Mouse (Mus musculus) limb, embryonic 13.5 days (tissue): ENCODE results near the gene Arih2. TPM values are rescaled to one million over a fixed set of nuclear protein-coding genes. Genes with fewer than 3 reads are reported as not detected.

Source experiments
- ATAC-seq: fragments of 200-750 bp; cut with Nextera tagmentation; 2 replicates; pipeline ENCODE4 v1.8.0; 2017; ENCODE audit warnings: low read depth, moderate number of reproducible peaks, moderate TSS enrichment; ENCODE audit not compliant: low FRiP score
- H3K27ac ChIP-seq: fragments of 300-500 bp; sonication (generic); 2 replicates; pipeline ENCODE4 v1.5.1; 2015; ENCODE audit warnings: inconsistent platforms, mild to moderate bottlenecking, moderate library complexity
- H3K27me3 ChIP-seq: fragments of 300-500 bp; sonication (generic); 2 replicates; pipeline ENCODE4 v1.6.1; 2015; ENCODE audit warnings: mild to moderate bottlenecking, inconsistent platforms
- H3K36me3 ChIP-seq: fragments of 300-500 bp; sonication (generic); 2 replicates; pipeline ENCODE4 v1.6.1; 2015; ENCODE audit warnings: inconsistent platforms, mild to moderate bottlenecking, moderate library complexity
- H3K4me1 ChIP-seq: fragments of 300-500 bp; sonication (generic); 2 replicates; pipeline ENCODE4 v1.6.1; 2015; ENCODE audit warnings: inconsistent platforms
- H3K4me2 ChIP-seq: fragments of 300-500 bp; sonication (generic); replicated peaks from 2 replicates; pipeline ENCODE4 v1.6.1; 2015; ENCODE audit warnings: inconsistent platforms, mild to moderate bottlenecking, moderate library complexity
- H3K4me3 ChIP-seq: fragments of 300-500 bp; sonication (generic); 2 replicates; pipeline ENCODE4 v1.5.1; 2015; ENCODE audit warnings: moderate library complexity, mild to moderate bottlenecking, inconsistent platforms
- H3K9ac ChIP-seq: fragments of 300-500 bp; sonication (generic); 2 replicates; pipeline ENCODE4 v1.6.1; 2015; ENCODE audit warnings: mild to moderate bottlenecking, inconsistent platforms
- H3K9me3 ChIP-seq: fragments of 300-500 bp; sonication (generic); 2 replicates; pipeline ENCODE4 v1.6.1; 2016; ENCODE audit warnings: inconsistent platforms
- WGBS: fragments of 180-500 bp; shearing (Covaris S2); methylation state at CpG from one replicate; pipeline ENCODE4 v1.1.7; 2015; 5-methylcytosine and 5-hydroxymethylcytosine counted together
- polyA plus RNA-seq: library from polyadenylated mRNA; unstranded; fragments of >200 nt; fragmentation: Nextera tagmentation; extraction: Ambion mirVana; gene quantifications from 2 replicates; pipeline ENCODE4 v1.2.1, GENCODE M21; 2015

Gene Arih2
- polyA plus RNA-seq = 55.0 and 59.7 TPM in 2 replicates

- WGBS = under 1% methylated on average over 107 of the region's 112 CpGs
- H3K4me3 ChIP-seq = peak within 1 kb of the TSS; percentile 98
- H3K9me3 ChIP-seq = no peaks in the 10 kb centered on the region
- H3K36me3 ChIP-seq = peaks cover 10% of the 10 kb centered on the region
- H3K4me2 ChIP-seq = peak within 1 kb of the TSS; percentile 80
- H3K27me3 ChIP-seq = no peaks in the 10 kb centered on the region
- peak within 1 kb of the TSS; percentile 86 for H3K27ac ChIP-seq
- peaks cover 17% of the 10 kb centered on the region for H3K4me1 ChIP-seq
- peak within 1 kb of the TSS; percentile 92 for H3K9ac ChIP-seq
- peak; percentile 99 for ATAC-seq
Observed at GRCm38 (mm10) chr9:108648611-108649560, at the start of gene Arih2. TSS of gene Arih2 (minus strand) at chr9:108649386.

GRCm38 (mm10) chr9:108694533-108694932 lies 45.3 kb upstream of the Arih2 start:
- Histone ChIP-seq H3K27ac (no peak overlapping the region), H3K9ac (no peak overlapping the region), H3K9me3 (no peaks in the 10 kb centered on the region), H3K4me2 (0 out of 2 replicates have a peak overlapping the region, but pooled peaks have one; percentile 88), H3K4me3 (no peak overlapping the region), H3K27me3 (no peaks in the 10 kb centered on the region), H3K4me1 (peaks cover 24% of the 10 kb centered on the region), H3K36me3 (no peaks in the 10 kb centered on the region)
- 85% methylated on average over 1 of the region's 1 CpGs for WGBS
- no peak for ATAC-seq

GRCm38 (mm10) chr9:108693946-108694345 lies 44.8 kb upstream of the Arih2 start:
- ATAC-seq = no peak
- Histone ChIP-seq H3K4me3 (peak overlapping the region; percentile 89; the same call in 1 of the 2 replicates), H3K36me3 (no peaks in the 10 kb centered on the region), H3K9ac (no peak overlapping the region), H3K4me1 (peaks cover 24% of the 10 kb centered on the region), H3K9me3 (no peaks in the 10 kb centered on the region), H3K27me3 (no peaks in the 10 kb centered on the region), H3K27ac (no peak overlapping the region), H3K4me2 (peak overlapping the region; percentile 88)
- WGBS = 78% methylated on average over 4 of the region's 4 CpGs

- H3K9me3 ChIP-seq = no peaks in the 10 kb centered on the region
- H3K9ac ChIP-seq = peak overlapping the region; percentile 84
- peak overlapping the region; percentile 88 for H3K4me2 ChIP-seq
- peak; percentile 66 for ATAC-seq
- H3K4me3 ChIP-seq = peak overlapping the region; percentile 89
- peak overlapping the region; percentile 39 for H3K27ac ChIP-seq
- under 1% methylated on average over 84 of the region's 92 CpGs for WGBS
- peaks cover 24% of the 10 kb centered on the region for H3K4me1 ChIP-seq
- no peaks in the 10 kb centered on the region for H3K36me3 ChIP-seq
- H3K27me3 ChIP-seq = no peaks in the 10 kb centered on the region
Observed at GRCm38 (mm10) chr9:108692226-108693041, 43.2 kb upstream of the Arih2 start.

- H3K27ac ChIP-seq = peak overlapping the region; percentile 39; the same call in 1 of the 2 replicates
- peak overlapping the region; percentile 84 for H3K9ac ChIP-seq
- under 1% methylated on average over 26 of the region's 42 CpGs for WGBS
- H3K4me2 ChIP-seq = peak overlapping the region; percentile 88
- H3K4me3 ChIP-seq = peak overlapping the region; percentile 89
- H3K36me3 ChIP-seq = no peaks in the 10 kb centered on the region
- no peaks in the 10 kb centered on the region for H3K9me3 ChIP-seq
- peak; percentile 91 for ATAC-seq
- H3K4me1 ChIP-seq = peaks cover 24% of the 10 kb centered on the region
- no peaks in the 10 kb centered on the region for H3K27me3 ChIP-seq
Observed at GRCm38 (mm10) chr9:108691846-108692225, 42.6 kb upstream of the Arih2 start.

GRCm38 (mm10) chr9:108691371-108691770 lies 42.2 kb upstream of the Arih2 start:
- Histone ChIP-seq H3K27ac (no peak overlapping the region), H3K4me1 (peaks cover 24% of the 10 kb centered on the region), H3K36me3 (no peaks in the 10 kb centered on the region), H3K27me3 (no peaks in the 10 kb centered on the region), H3K9ac (peak overlapping the region; percentile 84), H3K9me3 (no peaks in the 10 kb centered on the region), H3K4me2 (peak overlapping the region; percentile 88), H3K4me3 (peak overlapping the region; percentile 89)
- ATAC-seq = no peak
- 74% methylated on average over 8 of the region's 8 CpGs for WGBS

GRCm38 (mm10) chr9:108690914-108691313 lies 41.7 kb upstream of the Arih2 start:
- H3K27ac ChIP-seq = no peak overlapping the region
- no peaks in the 10 kb centered on the region for H3K9me3 ChIP-seq
- no peak overlapping the region for H3K4me3 ChIP-seq
- peaks cover 24% of the 10 kb centered on the region for H3K4me1 ChIP-seq
- H3K36me3 ChIP-seq = no peaks in the 10 kb centered on the region
- H3K27me3 ChIP-seq = no peaks in the 10 kb centered on the region
- no peak for ATAC-seq
- 0 out of 2 replicates have a peak overlapping the region, but pooled peaks have one; percentile 88 for H3K4me2 ChIP-seq
- 87% methylated on average over 6 of the region's 6 CpGs for WGBS
- no peak overlapping the region for H3K9ac ChIP-seq

GRCm38 (mm10) chr9:108689993-108690392 lies 40.8 kb upstream of the Arih2 start:
- Histone ChIP-seq H3K9ac (no peak overlapping the region), H3K4me1 (peaks cover 24% of the 10 kb centered on the region), H3K36me3 (peaks cover 6% of the 10 kb centered on the region; the same call in 1 of the 2 replicates), H3K27ac (no peak overlapping the region), H3K4me3 (no peak overlapping the region), H3K27me3 (no peaks in the 10 kb centered on the region), H3K9me3 (no peaks in the 10 kb centered on the region), H3K4me2 (no peak overlapping the region)
- 82% methylated on average over 1 of the region's 1 CpGs for WGBS
- ATAC-seq = no peak

- ATAC-seq = no peak
Observed at GRCm38 (mm10) chr9:108689106-108689505, 39.9 kb upstream of the Arih2 start, which contains the start of gene Prkar2a. TSS of gene Prkar2a (plus strand) at chr9:108689314.

GRCm38 (mm10) chr9:108688451-108688850 lies 39.3 kb upstream of the Arih2 start:
- Histone ChIP-seq H3K27ac (no peak overlapping the region), H3K4me1 (peaks cover 13% of the 10 kb centered on the region), H3K4me3 (no peak overlapping the region), H3K27me3 (no peaks in the 10 kb centered on the region), H3K4me2 (no peak overlapping the region), H3K9ac (no peak overlapping the region), H3K36me3 (peaks cover 18% of the 10 kb centered on the region), H3K9me3 (no peaks in the 10 kb centered on the region)
- WGBS = 67% methylated on average over 9 of the region's 9 CpGs
- no peak for ATAC-seq

More at GRCm38 (mm10) chr9:108689106-108689505, 39.9 kb upstream of the Arih2 start, which contains the start of gene Prkar2a:
- Histone ChIP-seq H3K4me3 (no peak within 1 kb of the TSS), H3K27me3 (no peaks in the 10 kb centered on the region), H3K4me2 (no peak within 1 kb of the TSS), H3K9ac (no peak within 1 kb of the TSS), H3K27ac (no peak within 1 kb of the TSS), H3K9me3 (no peaks in the 10 kb centered on the region), H3K4me1 (peaks cover 19% of the 10 kb centered on the region), H3K36me3 (peaks cover 12% of the 10 kb centered on the region)
- 76% methylated on average over 1 of the region's 1 CpGs for WGBS

- Histone ChIP-seq H3K9ac (no peak overlapping the region), H3K36me3 (peaks cover 26% of the 10 kb centered on the region), H3K4me2 (no peak overlapping the region), H3K27me3 (no peaks in the 10 kb centered on the region), H3K9me3 (no peaks in the 10 kb centered on the region), H3K27ac (no peak overlapping the region), H3K4me1 (peaks cover 6% of the 10 kb centered on the region), H3K4me3 (no peak overlapping the region)
- WGBS = 75% methylated on average over 2 of the region's 2 CpGs
- ATAC-seq = no peak
Observed at GRCm38 (mm10) chr9:108687686-108688085, 38.5 kb upstream of the Arih2 start.
